Mouse (Mus musculus) Patski (cell line): ENCODE measurements around the gene Maml2. TPM values are rescaled to one million over a fixed set of nuclear protein-coding genes. Genes with fewer than 3 reads are reported as not detected.
A peak's percentile ranks its signal among the peaks of the same experiment; 100 is the strongest.

Source experiments
- ATAC-seq: fragments of 100-300 bp; one replicate; pipeline ENCODE4 v1.8.0; 2021
- CTCF ChIA-PET: fragments of 350-600 bp; sonication (Branson Sonifier 250); formaldehyde crosslinking; loops from one replicate; lab custom pipeline; 2022; ENCODE audit warnings: inconsistent platforms; lab: Charles Lee
- POLR2A ChIA-PET: fragments of 350-600 bp; sonication (Branson Sonifier 250); formaldehyde crosslinking; loops from one replicate; lab custom pipeline; 2022; ENCODE audit warnings: antibody characterized with exemption, inconsistent platforms; lab: Charles Lee
- DNase-seq: peaks from one replicate; pipeline ENCODE4 v3.0.0-alpha.2; 2011; ENCODE audit warnings: low read depth, low spot score
- H3K27me3 ChIP-seq: fragments of 371-371 bp; one replicate; pipeline ENCODE4 v1.5.1; 2021
- CTCF ChIP-seq: fragments of 100-300 bp; IDR thresholded peaks from one replicate; pipeline ENCODE4 v1.5.1; 2021
- in situ Hi-C: fragments of 300-500 bp; cut with MboI; formaldehyde crosslinking; loops from 3 replicates; pipeline ENCODE4 v1.11.1; 2018; ENCODE audit warnings: low pct_unique_long_range_greater_than_20kb, mixed read lengths
- polyA plus RNA-seq: library from polyadenylated mRNA; unstranded; gene quantifications from one replicate; pipeline ENCODE4 v1.2.3, GENCODE M21; 2021

Gene Maml2
- polyA plus RNA-seq, 1 experiment from 2014 or later: 10.5 TPM

GRCm38 (mm10) chr9:13563475-13564414, 266.0 kb downstream of the Maml2 start:
- TF ChIP-seq CTCF: no peak
- H3K27me3 ChIP-seq: no peaks in the 10 kb centered on the region
- peak; percentile 64 for ATAC-seq
- DNase-seq: peak; percentile 27
- ChIA-PET CTCF (interaction anchor here (1.3 kb wide), 2 partner anchors 12 to 89 kb away, joined by 3 to 5 read pairs; no protein-coding TSS in a partner anchor), POLR2A (interaction anchor here (0.8 kb wide), 1 partner anchor 11 kb away, joined by 4 read pairs; no protein-coding TSS in a partner anchor)
- in situ Hi-C loops: no loop called here

GRCm38 (mm10) chr9:13565343-13566019, 267.7 kb downstream of the Maml2 start:
- in situ Hi-C loops: no loop called here
- no peaks in the 10 kb centered on the region for H3K27me3 ChIP-seq
- DNase-seq (no peak), ATAC-seq (no peak)
- TF ChIP-seq CTCF: no peak
- ChIA-PET CTCF (interaction anchor here (0.6 to 0.9 kb wide), 2 partner anchors 28 to 167 kb away, joined by 3 read pairs; no protein-coding TSS in a partner anchor), POLR2A (no interaction called here)

- ChIA-PET CTCF (interaction anchor here (0.6 to 1.1 kb wide), 3 partner anchors 27 to 166 kb away, joined by 3 read pairs; no protein-coding TSS in a partner anchor), POLR2A (no interaction called here)
- TF ChIP-seq CTCF: no peak
- no peak for DNase-seq
- in situ Hi-C loops: no loop called here
- no peak for ATAC-seq
- H3K27me3 ChIP-seq: no peaks in the 10 kb centered on the region
These were observed 268.6 kb downstream of the Maml2 start for GRCm38 (mm10) chr9:13566154-13566885.

- ChIA-PET POLR2A (no interaction called here), CTCF (no interaction called here)
- DNase-seq: no peak
- TF ChIP-seq CTCF: no peak
- ATAC-seq: peak; percentile 74
- H3K27me3 ChIP-seq: no peaks in the 10 kb centered on the region
- in situ Hi-C loops: no loop called here
These were observed 271.3 kb downstream of the Maml2 start for GRCm38 (mm10) chr9:13569023-13569422.

GRCm38 (mm10) chr9:13572847-13573246, 275.1 kb downstream of the Maml2 start:
- ATAC-seq: no peak
- POLR2A ChIA-PET: no interaction called here
- CTCF ChIA-PET: no interaction called here
- in situ Hi-C loops: no loop called here
- H3K27me3 ChIP-seq: no peaks in the 10 kb centered on the region
- DNase-seq: no peak
- TF ChIP-seq CTCF: peak; percentile 43

- ChIA-PET CTCF (interaction anchor here (1.0 kb wide), 1 partner anchor 12 kb away, joined by 3 read pairs; no protein-coding TSS in a partner anchor), POLR2A (interaction anchor here (0.9 kb wide), 1 partner anchor 11 kb away, joined by 4 read pairs; no protein-coding TSS in a partner anchor)
- no peak for TF ChIP-seq CTCF
- no peak for DNase-seq
- in situ Hi-C loops: no loop called here
- H3K27me3 ChIP-seq: no peaks in the 10 kb centered on the region
- no peak for ATAC-seq
These were observed 276.3 kb downstream of the Maml2 start for GRCm38 (mm10) chr9:13574059-13574458.

GRCm38 (mm10) chr9:13574913-13575312, 277.2 kb downstream of the Maml2 start:
- CTCF ChIA-PET: interaction anchor here (0.8 to 1.0 kb wide), 2 partner anchors 11 to 15 kb away, joined by 3 read pairs; no protein-coding TSS in a partner anchor
- POLR2A ChIA-PET: interaction anchor here (0.9 kb wide), 1 partner anchor 12 kb away, joined by 4 read pairs; no protein-coding TSS in a partner anchor
- ATAC-seq (no peak), DNase-seq (no peak)
- TF ChIP-seq CTCF: no peak
- H3K27me3 ChIP-seq: no peaks in the 10 kb centered on the region
- in situ Hi-C loops: no loop called here

GRCm38 (mm10) chr9:13577150-13577549, 279.4 kb downstream of the Maml2 start:
- POLR2A ChIA-PET: no interaction called here
- CTCF ChIA-PET: interaction anchor here (1.2 to 1.5 kb wide), 2 partner anchors 10 to 57 kb away, joined by 3 to 4 read pairs; no protein-coding TSS in a partner anchor
- in situ Hi-C loops: no loop called here
- ATAC-seq: no peak
- TF ChIP-seq CTCF: no peak
- no peak for DNase-seq
- H3K27me3 ChIP-seq: no peaks in the 10 kb centered on the region

GRCm38 (mm10) chr9:13581184-13581583, 283.4 kb downstream of the Maml2 start:
- ATAC-seq: no peak
- TF ChIP-seq CTCF: no peak
- in situ Hi-C loops: no loop called here
- ChIA-PET POLR2A (no interaction called here), CTCF (no interaction called here)
- DNase-seq: no peak
- no peaks in the 10 kb centered on the region for H3K27me3 ChIP-seq

- in situ Hi-C loops: no loop called here
- no peak for TF ChIP-seq CTCF
- ChIA-PET POLR2A (interaction anchor here (0.6 to 0.7 kb wide), 2 partner anchors 9 to 27 kb away, joined by 3 read pairs; no protein-coding TSS in a partner anchor), CTCF (no interaction called here)
- ATAC-seq (no peak), DNase-seq (no peak)
- no peaks in the 10 kb centered on the region for H3K27me3 ChIP-seq
These were observed 286.2 kb downstream of the Maml2 start for GRCm38 (mm10) chr9:13583952-13584351.
